Mouse (Mus musculus): ENCODE results near the gene Gm17174. TPM values are rescaled to one million over a fixed set of nuclear protein-coding genes. Genes with fewer than 3 reads are reported as not detected.

Gm17174 gene
- not detected for polyA plus RNA-seq (2015; fragmentation: Illumina TruSeq; extraction: RNeasy Lipid Tissue Mini Kit (QIAGEN cat#74804); ENCODE audit: low read depth, low replicate concordance)

DNA sequence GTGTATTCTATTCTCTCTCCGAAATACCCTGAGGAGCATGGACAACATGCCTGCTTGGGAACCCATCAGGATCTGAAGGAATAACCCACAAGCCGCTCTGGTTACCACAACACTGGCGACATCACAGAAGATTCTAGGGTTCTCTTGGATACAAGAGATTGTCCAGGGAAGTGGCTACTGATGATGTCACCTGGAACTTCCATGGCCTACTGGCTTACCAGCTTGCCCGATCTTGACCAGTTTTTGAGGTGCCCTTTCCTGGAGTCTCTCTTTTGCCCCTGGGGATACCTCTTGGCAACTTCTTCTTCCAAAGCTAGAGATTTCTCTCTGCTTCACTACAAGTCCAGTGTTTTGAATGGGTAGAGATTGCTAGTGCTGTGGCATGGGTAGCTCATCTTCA is at the start of gene Gm17174:
Gene Gm17174, minus strand, starts transcription at position 101 of the 400 bp plus-strand sequence.

DNA sequence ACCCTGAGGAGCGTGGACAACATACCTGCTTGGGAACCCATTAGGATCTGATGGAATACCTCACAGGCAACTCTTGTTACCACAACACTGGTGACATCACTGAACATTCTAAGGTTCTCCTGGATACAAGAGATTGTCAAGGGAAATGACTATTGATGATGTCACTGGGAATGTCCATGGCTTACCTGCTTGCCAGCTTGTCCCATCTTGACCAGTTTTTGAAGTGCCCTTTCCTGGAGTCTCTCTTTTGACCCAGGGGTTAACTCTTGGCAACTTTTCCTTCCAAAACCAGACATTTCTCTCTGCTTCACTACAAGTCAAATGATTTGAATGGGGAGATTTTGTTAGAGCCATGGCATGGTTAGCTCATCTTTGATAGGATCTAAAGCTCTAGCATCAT is 43.6 kb upstream of the Gm17174 start, which contains the start of gene Gm4181:
Gene Gm4181, minus strand, starts transcription at position 101 of the 400 bp plus-strand sequence.

DNA sequence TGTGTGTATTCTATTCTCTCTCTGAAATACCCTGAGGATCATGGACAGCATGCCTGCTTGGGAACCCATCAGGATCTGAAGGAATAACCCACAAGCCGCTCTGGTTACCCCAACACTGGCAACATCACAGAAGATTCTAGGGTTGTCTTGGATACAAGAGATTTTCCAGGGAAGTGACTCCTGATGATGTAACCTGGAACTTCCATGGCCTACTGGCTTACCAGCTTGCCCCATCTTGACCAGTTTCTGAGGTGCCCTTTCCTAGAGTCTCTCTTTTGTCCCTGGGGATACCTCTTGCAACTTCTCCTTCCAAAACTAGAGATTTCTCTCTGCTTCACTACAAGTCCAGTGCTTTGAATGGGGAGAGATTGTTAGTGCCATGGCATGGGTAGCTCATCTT is 19.3 kb upstream of the Gm17174 start, which contains the start of gene Gm17078:
Gene Gm17078, minus strand, starts transcription at position 101 of the 400 bp plus-strand sequence.

DNA sequence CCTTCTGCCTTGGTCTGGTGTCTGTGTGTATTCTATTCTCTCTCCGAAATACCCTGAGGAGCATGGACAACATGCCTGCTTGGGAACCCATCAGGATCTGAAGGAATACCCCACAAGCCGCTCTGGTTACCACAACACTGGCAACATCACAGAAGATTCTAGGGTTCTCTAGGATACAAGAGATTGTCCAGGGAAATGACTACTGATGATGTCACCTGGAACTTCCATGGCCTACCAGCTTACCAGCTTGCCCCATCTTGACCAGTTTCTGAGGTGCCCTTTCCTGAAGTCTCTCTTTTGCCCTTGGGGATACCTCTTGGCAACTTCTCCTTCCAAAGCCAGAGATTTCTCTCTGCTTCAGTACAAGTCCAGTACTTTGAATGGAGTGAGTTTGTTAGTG is 18.0 kb downstream of the Gm17174 start, which contains the start of gene Gm17175:
Gene Gm17175, minus strand, starts transcription at position 101 of the 400 bp plus-strand sequence.

DNA sequence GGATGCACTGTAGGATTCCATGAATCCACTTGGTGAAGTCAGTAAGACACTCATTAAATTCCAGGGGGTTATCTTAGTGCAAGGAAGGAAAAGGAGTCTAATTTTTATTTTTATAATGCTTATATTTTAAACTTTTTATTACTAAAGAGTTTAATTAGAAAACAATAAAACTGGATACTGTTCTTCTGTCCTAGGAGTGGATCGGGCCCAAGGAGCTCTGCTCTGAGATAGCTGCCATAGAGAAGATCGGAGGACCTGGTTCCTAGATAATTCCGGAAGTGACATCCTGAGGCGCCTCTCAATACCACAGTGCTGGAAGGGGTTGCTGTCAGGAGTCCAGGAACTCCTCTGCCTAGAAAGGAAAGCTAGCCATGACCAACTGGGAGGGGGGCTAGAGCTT is 39.4 kb downstream of the Gm17174 start, which contains the start of gene Gm5622:
Gene Gm5622, plus strand, starts transcription at position 301 of the 400 bp plus-strand sequence.

Other genes with a start within 250 kb of the Gm17174 start
- not detected for gene Gm7247, start 230.4 kb downstream of the Gm17174 start, polyA plus RNA-seq (2015; fragmentation: Illumina TruSeq; extraction: RNeasy Lipid Tissue Mini Kit (QIAGEN cat#74804); ENCODE audit: low read depth, low replicate concordance)
- not detected for gene Vmn2r88, start 181.3 kb downstream of the Gm17174 start, polyA plus RNA-seq (2015; fragmentation: Illumina TruSeq; extraction: RNeasy Lipid Tissue Mini Kit (QIAGEN cat#74804); ENCODE audit: low read depth, low replicate concordance)
- gene Vmn2r89, start 140.3 kb downstream of the Gm17174 start, polyA plus RNA-seq (2015; fragmentation: Illumina TruSeq; extraction: RNeasy Lipid Tissue Mini Kit (QIAGEN cat#74804); ENCODE audit: low read depth, low replicate concordance), result not detected
- not detected for gene Gm5622, start 39.3 kb downstream of the Gm17174 start, polyA plus RNA-seq (2015; fragmentation: Illumina TruSeq; extraction: RNeasy Lipid Tissue Mini Kit (QIAGEN cat#74804); ENCODE audit: low read depth, low replicate concordance)
- gene Gm17175, start 18.1 kb downstream of the Gm17174 start, polyA plus RNA-seq (2015; fragmentation: Illumina TruSeq; extraction: RNeasy Lipid Tissue Mini Kit (QIAGEN cat#74804); ENCODE audit: low read depth, low replicate concordance), result not detected
- gene Gm17078, start 19.2 kb upstream of the Gm17174 start, polyA plus RNA-seq (2015; fragmentation: Illumina TruSeq; extraction: RNeasy Lipid Tissue Mini Kit (QIAGEN cat#74804); ENCODE audit: low read depth, low replicate concordance), result not detected
- not detected for gene Gm4181, start 43.5 kb upstream of the Gm17174 start, polyA plus RNA-seq (2015; fragmentation: Illumina TruSeq; extraction: RNeasy Lipid Tissue Mini Kit (QIAGEN cat#74804); ENCODE audit: low read depth, low replicate concordance)
- gene Gm17079, start 103.3 kb upstream of the Gm17174 start, polyA plus RNA-seq (2015; fragmentation: Illumina TruSeq; extraction: RNeasy Lipid Tissue Mini Kit (QIAGEN cat#74804); ENCODE audit: low read depth, low replicate concordance), result not detected
- not detected for gene Gm5800, start 125.0 kb upstream of the Gm17174 start, polyA plus RNA-seq (2015; fragmentation: Illumina TruSeq; extraction: RNeasy Lipid Tissue Mini Kit (QIAGEN cat#74804); ENCODE audit: low read depth, low replicate concordance)
- gene Ang4, start 181.5 kb upstream of the Gm17174 start, polyA plus RNA-seq (2015; fragmentation: Illumina TruSeq; extraction: RNeasy Lipid Tissue Mini Kit (QIAGEN cat#74804); ENCODE audit: low read depth, low replicate concordance), result not detected
- not detected for gene AY358078, start 207.9 kb upstream of the Gm17174 start, polyA plus RNA-seq (2015; fragmentation: Illumina TruSeq; extraction: RNeasy Lipid Tissue Mini Kit (QIAGEN cat#74804); ENCODE audit: low read depth, low replicate concordance)